Mouse (Mus musculus) lung, embryonic 15.5 days (tissue): ENCODE measurements around the gene Snx17. TPM values are rescaled to one million over a fixed set of nuclear protein-coding genes. Genes with fewer than 3 reads are reported as not detected.

Source experiments
- ATAC-seq: fragments of 200-750 bp; cut with Nextera tagmentation; 2 replicates; pipeline ENCODE4 v1.8.0; 2017; ENCODE audit warnings: moderate number of reproducible peaks, borderline replicate concordance; ENCODE audit not compliant: low FRiP score, low TSS enrichment; ENCODE audit errors: extremely low read depth
- H3K27ac ChIP-seq: fragments of 300-500 bp; sonication (generic); 2 replicates; pipeline ENCODE4 v1.5.1; 2015; ENCODE audit warnings: moderate library complexity, mild to moderate bottlenecking, inconsistent platforms
- H3K27me3 ChIP-seq: fragments of 300-500 bp; sonication (generic); 2 replicates; pipeline ENCODE4 v1.6.1; 2015; ENCODE audit warnings: inconsistent platforms
- H3K36me3 ChIP-seq: fragments of 300-500 bp; sonication (generic); 2 replicates; pipeline ENCODE4 v1.6.1; 2015; ENCODE audit warnings: inconsistent platforms
- H3K4me1 ChIP-seq: fragments of 300-500 bp; sonication (generic); 2 replicates; pipeline ENCODE4 v1.6.1; 2015; ENCODE audit warnings: inconsistent platforms
- H3K4me2 ChIP-seq: fragments of 300-500 bp; sonication (generic); 2 replicates; pipeline ENCODE4 v1.6.1; 2015; ENCODE audit warnings: inconsistent platforms, mild to moderate bottlenecking, moderate library complexity
- H3K4me3 ChIP-seq: fragments of 300-500 bp; sonication (generic); 2 replicates; pipeline ENCODE4 v1.5.1; 2015; ENCODE audit warnings: mild to moderate bottlenecking, inconsistent platforms
- H3K9ac ChIP-seq: fragments of 300-500 bp; sonication (generic); 2 replicates; pipeline ENCODE4 v1.6.1; 2015; ENCODE audit warnings: inconsistent platforms
- H3K9me3 ChIP-seq: fragments of 300-500 bp; sonication (generic); 2 replicates; pipeline ENCODE4 v1.6.1; 2016; ENCODE audit warnings: inconsistent platforms
- WGBS: fragments of 180-500 bp; shearing (Covaris S2); methylation state at CpG from one replicate; pipeline ENCODE4 v1.1.7; 2015; 5-methylcytosine and 5-hydroxymethylcytosine counted together
- polyA plus RNA-seq: library from polyadenylated mRNA; unstranded; fragments of >200 nt; fragmentation: Nextera tagmentation; extraction: Ambion mirVana; gene quantifications from 2 replicates; pipeline ENCODE4 v1.2.1, GENCODE M21; 2015

Snx17 gene
- 146 and 147 TPM in 2 replicates for polyA plus RNA-seq

DNA sequence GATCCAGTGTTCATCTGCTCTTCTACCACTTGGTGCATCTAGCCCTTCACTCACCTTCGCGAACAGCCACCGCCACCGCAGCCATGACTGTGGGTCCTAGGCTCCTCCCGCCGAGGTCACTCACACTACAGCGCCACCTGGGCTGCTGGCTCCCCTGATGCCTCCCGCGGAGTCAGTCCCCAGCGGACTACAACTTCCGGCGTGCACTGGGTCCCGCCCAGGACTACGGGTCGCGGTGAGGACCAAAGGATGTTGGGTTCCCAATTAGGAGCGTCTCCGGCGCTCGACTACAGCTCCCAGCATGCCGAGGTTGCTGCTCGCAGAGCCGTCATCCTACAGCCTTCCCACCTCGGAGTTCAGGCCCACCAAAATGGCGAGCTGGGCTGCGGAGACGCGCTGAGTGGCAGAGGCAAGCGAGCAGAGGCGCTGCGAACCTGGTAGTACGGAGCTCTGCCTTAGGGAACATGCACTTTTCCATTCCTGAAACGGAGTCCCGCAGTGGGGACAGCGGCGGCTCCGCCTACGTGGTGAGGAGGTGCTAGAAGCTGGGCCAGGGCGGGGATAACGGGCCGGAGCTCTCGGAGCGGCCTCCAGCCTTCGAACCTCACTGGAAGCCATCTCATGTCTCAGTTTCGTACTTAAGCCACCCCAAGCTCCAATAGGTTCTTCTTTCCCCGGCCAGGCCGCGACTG, at the start of gene Snx17, which contains the start of gene Eif2b4:
Gene Snx17, plus strand, starts transcription at position 289 of the 692 bp plus-strand sequence.
Gene Eif2b4, minus strand, starts transcription at position 492 of the 692 bp plus-strand sequence.
- no peaks in the 10 kb centered on the region for H3K9me3 ChIP-seq
- no peaks in the 10 kb centered on the region for H3K27me3 ChIP-seq
- H3K9ac ChIP-seq: peak within 1 kb of the TSS; percentile 86
- peak; percentile 98 for ATAC-seq
- peaks cover 19% of the 10 kb centered on the region for H3K4me1 ChIP-seq
- H3K27ac ChIP-seq: peak within 1 kb of the TSS; percentile 90
- peaks cover 67% of the 10 kb centered on the region for H3K36me3 ChIP-seq
- H3K4me2 ChIP-seq: peak within 1 kb of the TSS; percentile 63
- peak within 1 kb of the TSS; percentile 90 for H3K4me3 ChIP-seq
- WGBS: under 1% methylated on average over 48 of the region's 48 CpGs

DNA sequence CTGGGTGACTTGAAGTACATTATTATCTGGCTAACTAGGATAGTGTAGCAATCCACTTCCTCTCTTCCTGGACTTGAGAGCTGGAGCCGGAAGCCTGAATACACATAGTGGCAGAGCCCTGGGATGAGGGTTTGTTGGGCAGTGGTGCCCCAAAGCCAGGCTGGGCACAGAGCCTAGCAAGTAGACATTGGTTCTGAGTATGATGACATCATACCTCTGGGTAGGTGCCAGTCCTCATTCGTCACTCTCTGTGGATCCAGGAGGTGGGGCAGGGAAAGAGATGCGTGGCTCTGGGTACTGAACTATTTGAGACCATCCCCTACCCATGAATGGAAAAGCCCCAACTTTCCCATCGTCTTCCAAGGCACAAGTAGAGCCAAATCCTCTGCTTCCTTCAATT, 43.2 kb upstream of the Snx17 start:
- Histone ChIP-seq H3K36me3 (peaks cover 8% of the 10 kb centered on the region), H3K9ac (no peak overlapping the region), H3K27me3 (no peaks in the 10 kb centered on the region), H3K4me3 (no peak overlapping the region), H3K9me3 (no peaks in the 10 kb centered on the region), H3K27ac (no peak overlapping the region), H3K4me2 (no peak overlapping the region), H3K4me1 (peaks cover 14% of the 10 kb centered on the region)
- ATAC-seq: no peak
- WGBS: 84% methylated on average over 4 of the region's 4 CpGs

DNA sequence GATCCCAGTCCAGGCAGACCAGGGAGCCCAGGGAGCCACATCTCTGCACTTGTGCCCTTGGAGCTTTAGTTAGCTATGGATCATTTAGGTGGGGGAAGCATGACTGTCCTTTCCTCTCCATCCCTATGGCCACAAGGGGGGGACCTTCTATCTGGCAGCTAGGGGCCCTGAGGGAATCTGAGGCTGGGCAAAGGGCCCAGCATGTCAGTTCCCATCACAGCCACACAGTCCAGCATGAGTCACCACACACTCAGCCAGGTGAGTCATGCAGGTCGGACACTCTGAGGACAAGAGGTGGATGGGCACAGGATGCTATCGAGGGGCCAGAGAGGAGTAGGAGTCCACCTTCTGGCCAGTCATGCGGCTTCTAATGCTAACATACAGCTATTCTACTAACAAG, 41.3 kb upstream of the Snx17 start:
- no peak overlapping the region for H3K9ac ChIP-seq
- peaks cover 14% of the 10 kb centered on the region for H3K36me3 ChIP-seq
- H3K4me2 ChIP-seq: no peak overlapping the region
- H3K4me3 ChIP-seq: no peak overlapping the region
- H3K4me1 ChIP-seq: peaks cover 16% of the 10 kb centered on the region
- no peaks in the 10 kb centered on the region for H3K9me3 ChIP-seq
- H3K27me3 ChIP-seq: no peaks in the 10 kb centered on the region
- ATAC-seq: no peak
- WGBS: 75% methylated on average over 3 of the region's 3 CpGs
- H3K27ac ChIP-seq: no peak overlapping the region

DNA sequence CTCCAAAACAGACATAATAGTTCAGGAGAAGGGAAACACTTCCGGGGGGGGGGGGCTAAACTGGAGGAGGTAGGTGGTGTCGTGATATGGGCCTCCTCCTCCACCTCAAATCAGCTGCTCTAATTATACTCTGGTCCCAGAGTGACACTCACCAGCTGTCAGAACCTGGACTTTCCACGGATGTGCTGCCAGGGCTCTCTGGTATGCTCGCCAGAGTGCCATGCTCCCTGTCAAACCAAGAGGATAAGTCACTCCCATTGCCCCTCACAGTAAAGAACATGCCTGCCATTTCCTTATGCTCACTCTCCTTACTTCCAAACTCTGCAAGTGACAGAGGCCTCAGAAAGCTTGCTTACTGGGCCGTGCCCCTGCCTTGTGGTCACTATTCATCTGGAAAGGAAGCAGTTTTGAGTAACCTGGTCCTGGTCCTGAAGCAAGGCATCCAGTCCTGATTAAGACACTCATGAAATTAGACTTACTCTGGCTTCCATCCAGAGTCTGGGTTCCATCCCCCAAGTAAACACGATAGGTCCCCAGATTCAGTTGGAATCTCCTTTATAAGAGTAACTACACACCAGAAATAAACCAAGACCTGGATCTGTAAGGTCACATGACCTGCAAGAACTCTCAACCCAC, 39.4 kb upstream of the Snx17 start:
- H3K36me3 ChIP-seq: peaks cover 33% of the 10 kb centered on the region
- H3K4me3 ChIP-seq: peak overlapping the region; percentile 75
- H3K4me2 ChIP-seq: peak overlapping the region; percentile 86
- peaks cover 16% of the 10 kb centered on the region for H3K4me1 ChIP-seq
- ATAC-seq: peak; percentile 15; the same call in 1 of the 2 replicates
- H3K9me3 ChIP-seq: no peaks in the 10 kb centered on the region
- H3K9ac ChIP-seq: peak overlapping the region; percentile 80
- WGBS: 31% methylated on average over 6 of the region's 6 CpGs
- peak overlapping the region; percentile 78; the same call in 1 of the 2 replicates for H3K27ac ChIP-seq
- no peaks in the 10 kb centered on the region for H3K27me3 ChIP-seq

DNA sequence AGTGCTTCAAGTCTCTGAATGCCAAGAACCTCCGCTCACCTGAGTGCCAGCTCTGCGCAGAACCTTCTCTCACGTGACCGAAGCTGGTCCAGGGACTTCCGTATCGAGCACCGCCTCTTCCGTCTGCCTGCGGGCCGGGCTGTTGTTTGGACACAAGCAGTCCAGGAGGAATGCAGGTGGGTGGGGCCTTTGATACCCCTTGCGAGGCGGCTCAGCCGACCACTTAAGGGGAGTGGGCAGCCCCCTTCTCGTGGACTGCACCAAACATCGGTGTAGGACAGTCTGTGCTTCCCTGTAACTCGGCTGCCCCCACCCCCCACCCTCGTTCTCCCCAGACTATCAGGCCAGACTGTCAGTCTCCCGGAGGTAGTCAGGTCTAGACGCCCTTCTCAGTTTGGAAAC, 38.9 kb upstream of the Snx17 start, which contains the start of gene Mpv17:
Gene Mpv17, minus strand, starts transcription at position 100 of the 402 bp plus-strand sequence.
- peaks cover 38% of the 10 kb centered on the region for H3K36me3 ChIP-seq
- no peaks in the 10 kb centered on the region for H3K9me3 ChIP-seq
- WGBS: under 1% methylated on average over 19 of the region's 19 CpGs
- peak; percentile 89 for ATAC-seq
- peak within 1 kb of the TSS; percentile 75 for H3K4me3 ChIP-seq
- H3K4me2 ChIP-seq: peak within 1 kb of the TSS; percentile 86
- H3K27ac ChIP-seq: peak within 1 kb of the TSS; percentile 78
- peaks cover 16% of the 10 kb centered on the region for H3K4me1 ChIP-seq
- no peaks in the 10 kb centered on the region for H3K27me3 ChIP-seq
- peak within 1 kb of the TSS; percentile 80 for H3K9ac ChIP-seq

GRCm38 (mm10) chr5:31162462-31162861, 30.6 kb upstream of the Snx17 start:
- Histone ChIP-seq H3K4me3 (no peak overlapping the region), H3K27me3 (no peaks in the 10 kb centered on the region), H3K9ac (no peak overlapping the region), H3K36me3 (peaks cover 89% of the 10 kb centered on the region), H3K27ac (no peak overlapping the region), H3K9me3 (no peaks in the 10 kb centered on the region), H3K4me2 (no peak overlapping the region), H3K4me1 (no peaks in the 10 kb centered on the region)
- ATAC-seq: no peak

DNA sequence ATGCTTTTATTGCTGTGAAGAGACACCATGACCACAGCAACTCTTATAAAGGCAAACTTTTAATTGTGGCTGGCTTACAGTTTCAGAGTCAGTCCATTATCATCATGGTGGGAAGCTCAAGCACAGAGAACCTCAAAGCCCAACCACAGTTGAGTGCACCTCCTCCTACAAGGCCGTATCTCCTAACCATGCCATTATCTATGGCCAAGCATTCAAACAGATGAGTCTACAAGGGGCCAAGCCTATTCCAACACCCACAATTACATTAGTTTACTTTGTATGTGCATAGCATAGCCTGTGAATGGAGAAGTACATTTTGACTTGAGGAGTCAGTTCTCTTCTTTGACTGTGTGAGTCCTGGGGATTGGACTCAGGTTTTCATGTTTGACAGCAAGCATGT, 28.1 kb upstream of the Snx17 start:
- no peak overlapping the region for H3K4me2 ChIP-seq
- peaks cover 89% of the 10 kb centered on the region for H3K36me3 ChIP-seq
- WGBS: 85% methylated on average over 1 of the region's 1 CpGs
- no peaks in the 10 kb centered on the region for H3K27me3 ChIP-seq
- no peaks in the 10 kb centered on the region for H3K4me1 ChIP-seq
- no peak for ATAC-seq
- no peak overlapping the region for H3K4me3 ChIP-seq
- H3K9ac ChIP-seq: no peak overlapping the region
- no peaks in the 10 kb centered on the region for H3K9me3 ChIP-seq
- no peak overlapping the region for H3K27ac ChIP-seq

DNA sequence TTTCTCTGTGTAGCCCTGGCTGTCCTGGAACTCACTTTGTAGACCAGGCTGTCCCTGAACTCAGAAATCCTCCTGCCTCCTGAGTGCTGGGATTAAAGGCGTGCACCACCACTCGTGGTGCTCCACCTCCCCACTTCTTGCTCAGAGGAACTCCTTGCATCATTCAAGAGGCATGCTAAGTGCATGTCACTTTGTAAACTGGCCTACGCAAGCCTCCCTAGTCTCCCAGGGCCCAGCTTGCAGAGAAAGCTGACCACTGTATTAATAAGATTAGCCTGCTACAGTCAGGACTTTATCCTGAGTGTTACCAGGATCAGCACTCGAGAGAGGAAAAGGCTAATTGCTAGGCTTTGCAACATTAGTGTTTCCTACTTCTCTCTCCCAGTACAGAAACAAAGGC, 24.4 kb upstream of the Snx17 start:
- no peak for ATAC-seq
- Histone ChIP-seq H3K36me3 (peaks cover 94% of the 10 kb centered on the region), H3K4me3 (no peak overlapping the region), H3K4me2 (no peak overlapping the region), H3K4me1 (no peaks in the 10 kb centered on the region), H3K9me3 (no peaks in the 10 kb centered on the region), H3K9ac (no peak overlapping the region), H3K27me3 (no peaks in the 10 kb centered on the region), H3K27ac (no peak overlapping the region)
- 74% methylated on average over 4 of the region's 4 CpGs for WGBS

DNA sequence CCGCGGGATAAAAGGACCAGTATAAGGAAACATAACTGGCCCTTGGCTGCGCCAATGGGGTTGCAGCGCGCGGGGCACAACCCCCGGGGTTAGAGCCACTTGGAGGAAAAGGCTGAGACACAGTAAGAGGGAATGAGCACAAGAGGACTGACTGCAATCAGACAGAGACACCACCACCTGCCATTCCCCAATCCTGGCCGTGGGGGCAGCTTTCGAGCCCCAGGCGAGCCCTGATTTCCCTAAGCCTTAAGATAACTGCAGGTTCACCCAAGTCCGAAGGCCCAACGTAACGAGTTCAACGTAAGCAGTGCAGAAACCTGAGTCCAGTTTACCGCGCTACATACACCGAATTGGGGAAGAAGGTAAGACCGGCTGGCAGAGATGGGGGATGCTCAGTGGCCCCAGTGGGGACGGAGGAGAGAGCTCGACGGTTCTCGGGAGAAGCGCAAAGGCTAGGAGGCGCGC, 13.7 kb upstream of the Snx17 start:
- ATAC-seq: peak; percentile 52
- Histone ChIP-seq H3K27me3 (no peaks in the 10 kb centered on the region), H3K9me3 (no peaks in the 10 kb centered on the region), H3K36me3 (peaks cover 3% of the 10 kb centered on the region; the same call in 1 of the 2 replicates), H3K27ac (peak overlapping the region; percentile 99), H3K4me2 (peak overlapping the region; percentile 83), H3K4me3 (peak overlapping the region; percentile 81), H3K4me1 (peaks cover 10% of the 10 kb centered on the region; the same call in 1 of the 2 replicates), H3K9ac (peak overlapping the region; percentile 67)
- under 1% methylated on average over 25 of the region's 25 CpGs for WGBS

DNA sequence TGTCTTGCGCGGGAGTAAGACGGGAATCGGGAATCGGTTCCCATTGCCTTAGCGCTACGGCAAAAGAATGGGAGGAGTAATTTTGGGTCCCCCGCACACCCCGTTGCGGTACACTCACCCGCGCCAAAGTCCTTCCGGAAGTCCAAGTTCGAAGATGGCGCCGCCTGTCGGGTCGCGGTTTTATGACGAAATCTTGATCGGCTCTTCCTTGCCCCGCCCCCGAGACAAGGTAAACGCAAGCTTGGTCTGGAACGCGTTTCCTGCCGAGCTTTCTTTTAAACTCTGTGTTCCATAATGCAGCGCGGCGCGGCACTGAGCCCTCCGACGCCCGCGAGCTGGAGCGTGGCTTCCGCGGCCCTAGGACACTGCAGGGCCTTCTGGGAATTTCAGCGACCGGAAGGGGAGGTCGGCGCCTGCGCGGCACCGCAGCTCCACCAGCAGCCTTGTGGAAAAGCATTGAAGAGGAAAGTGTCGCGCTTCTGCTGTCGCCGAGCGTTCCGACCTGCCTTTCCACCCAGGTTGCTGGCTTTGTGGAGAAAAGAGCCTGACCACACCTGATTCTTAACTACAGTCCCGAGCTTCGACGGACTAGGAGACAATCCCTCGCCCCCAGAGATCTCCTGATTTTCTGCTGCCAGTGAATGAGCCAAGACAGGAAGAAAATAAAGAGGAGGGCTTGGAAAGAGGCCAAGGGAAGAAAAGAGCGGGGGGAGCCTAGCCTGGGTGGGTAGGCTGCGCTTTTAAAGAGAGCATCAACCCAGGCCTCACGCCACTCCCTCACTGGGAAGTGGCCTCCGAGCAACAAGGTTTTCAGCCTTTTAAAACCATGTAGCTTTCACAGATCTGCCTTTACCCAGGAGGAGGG, 13.0 kb upstream of the Snx17 start, which contains the start of the genes Gm29609 and Gtf3c2:
Gene Gm29609, minus strand, starts transcription at position 146 of the 865 bp plus-strand sequence.
Gene Gtf3c2, minus strand, starts transcription at position 379 of the 865 bp plus-strand sequence.
- peak within 1 kb of the TSS; percentile 99 for H3K27ac ChIP-seq
- H3K4me3 ChIP-seq: peak within 1 kb of the TSS; percentile 81
- peaks cover 10% of the 10 kb centered on the region; the same call in 1 of the 2 replicates for H3K4me1 ChIP-seq
- no peaks in the 10 kb centered on the region for H3K9me3 ChIP-seq
- H3K36me3 ChIP-seq: no peaks in the 10 kb centered on the region
- ATAC-seq: peak; percentile 99
- H3K27me3 ChIP-seq: no peaks in the 10 kb centered on the region
- H3K9ac ChIP-seq: peak within 1 kb of the TSS; percentile 67
- under 1% methylated on average over 59 of the region's 59 CpGs for WGBS
- H3K4me2 ChIP-seq: peak within 1 kb of the TSS; percentile 83

DNA sequence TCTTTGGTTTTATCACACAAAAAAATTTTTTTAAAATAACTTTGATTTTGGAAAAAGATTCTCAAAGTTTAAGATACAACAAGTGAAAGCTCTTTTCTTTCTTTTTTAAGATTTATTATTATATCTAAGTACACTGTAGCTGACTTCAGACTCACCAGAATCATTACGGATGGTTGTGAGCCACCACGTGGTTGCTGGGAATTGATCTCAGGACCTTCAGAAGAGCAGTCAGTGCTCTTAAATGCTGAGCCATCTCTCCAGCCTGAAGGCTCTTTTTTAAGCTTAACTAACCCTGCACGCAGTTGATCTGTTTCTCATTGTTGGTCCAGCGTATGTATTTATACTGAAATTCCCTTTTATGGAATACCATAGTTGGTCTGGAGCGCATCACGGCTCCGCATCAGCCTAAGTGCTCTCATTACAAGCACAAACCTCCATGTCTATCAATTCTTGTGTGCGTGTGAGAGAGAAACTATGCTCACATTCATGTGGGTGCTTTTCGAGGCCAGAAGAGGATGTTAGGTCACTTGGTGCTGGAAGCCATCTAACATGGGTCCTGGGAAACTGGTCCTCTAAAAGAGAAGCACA, 11.8 kb upstream of the Snx17 start:
- Histone ChIP-seq H3K4me3 (no peak overlapping the region), H3K9ac (no peak overlapping the region), H3K36me3 (no peaks in the 10 kb centered on the region), H3K4me1 (peaks cover 10% of the 10 kb centered on the region; the same call in 1 of the 2 replicates), H3K27me3 (no peaks in the 10 kb centered on the region), H3K4me2 (no peak overlapping the region), H3K27ac (no peak overlapping the region), H3K9me3 (no peaks in the 10 kb centered on the region)
- ATAC-seq: no peak
- WGBS: 91% methylated on average over 9 of the region's 9 CpGs
